Mouse (Mus musculus): ENCODE results near the gene Dysf. TPM values are rescaled to one million over a fixed set of nuclear protein-coding genes. Genes with fewer than 3 reads are reported as not detected.

The Dysf gene
- total and polyA plus RNA-seq, 3 experiments = 0.05 to 0.39 (median 0.38) TPM

DNA sequence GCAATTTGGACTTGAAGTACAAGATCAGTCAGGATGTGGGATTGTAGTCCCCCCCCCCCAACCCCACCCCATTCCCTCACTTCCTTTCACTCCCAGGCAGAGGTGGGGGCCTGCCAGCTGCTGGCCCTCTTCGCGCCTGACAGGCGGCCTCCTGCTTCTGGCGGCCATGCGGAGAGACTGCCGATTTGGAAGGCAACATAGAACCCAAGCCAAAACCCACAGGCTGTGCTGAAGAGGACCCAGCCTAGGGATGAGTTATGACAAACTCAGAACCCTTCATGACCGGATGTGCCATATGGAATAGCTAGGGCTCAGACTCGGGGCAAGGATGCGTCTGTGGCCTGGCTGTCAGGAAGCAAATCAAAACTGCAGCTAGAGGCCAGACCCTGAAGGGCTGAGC, 134.1 kb downstream of the Dysf start:
- DNase-seq (ENCODE audit: extremely low read depth) = no peak
- Histone ChIP-seq H3K27me3 (replicated peaks) (peaks cover 95% of the 10 kb centered on the region), H3K4me3 (replicated peaks in 1 of 3; ENCODE audit: low read depth in 2 of 3, low read length in 2 of 3, poor library complexity in 1 of 3) (no peak overlapping the region), H3K4me2 (ENCODE audit: insufficient read depth, low read depth, poor library complexity, severe bottlenecking) (no peak overlapping the region), H3K36me3 (replicated peaks in 1 of 2; ENCODE audit: control insufficient read depth in 1 of 2, insufficient read depth in 1 of 2, low read length in 1 of 2) (no peaks in the 10 kb centered on the region), H3K9ac (ENCODE audit: insufficient read depth, low read depth) (no peak overlapping the region), H3K9me3 (replicated peaks; ENCODE audit: low read length) (no peaks in the 10 kb centered on the region), H3K4me1 (ENCODE audit: control insufficient read depth in 1 of 2, insufficient read depth in 2 of 2) (no peaks in the 10 kb centered on the region), H3K79me2 (replicated peaks; ENCODE audit: control insufficient read depth, extremely low read depth, insufficient read depth, poor library complexity, severe bottlenecking) (no peaks in the 10 kb centered on the region), H3K27ac (ENCODE audit: insufficient read depth, low read depth) (no peak overlapping the region)
- dilution Hi-C loops (cut with MboI; ENCODE audit: extremely low pct_ligation_motif_present, extremely low pct_unique_long_range_greater_than_20kb, low sequenced_read_pairs) = no loop called here
- TF ChIP-seq KAT2A (IDR thresholded peaks at IDR 0.05; ENCODE audit: insufficient replicate concordance, low read length) = no peak
- TF ChIP-seq MAZ (IDR thresholded peaks at IDR 0.05; ENCODE audit: low read depth, low read length) = no peak
- TF ChIP-seq USF1 (IDR thresholded peaks at IDR 0.05; ENCODE audit: low read depth, low read length) = no peak
- TF ChIP-seq ZC3H11A (IDR thresholded peaks at IDR 0.05; ENCODE audit: low read depth, low read length) = no peak
- TF ChIP-seq RAD21 (IDR thresholded peaks at IDR 0.05; ENCODE audit: low read depth, low read length) = no peak
- TF ChIP-seq RCOR1 (conservative IDR thresholded peaks at IDR 0.05; ENCODE audit: low read depth, low read length) = no peak
- no peak for TF ChIP-seq NELFE (IDR thresholded peaks at IDR 0.05; ENCODE audit: low read depth, low read length)
- TF ChIP-seq NRF1 (IDR thresholded peaks at IDR 0.05; ENCODE audit: low read depth, low read length) = no peak
- no peak for TF ChIP-seq TBP (conservative IDR thresholded peaks at IDR 0.05; ENCODE audit: low read depth, low read length)
- TF ChIP-seq MAFK (IDR thresholded peaks at IDR 0.05; ENCODE audit: insufficient replicate concordance, low read length) = no peak
- TF ChIP-seq JUN (IDR thresholded peaks at IDR 0.05; ENCODE audit: insufficient read depth, low read depth, low read length) = no peak
- no peak for TF ChIP-seq SMC3 (IDR thresholded peaks at IDR 0.05; ENCODE audit: low read depth, low read length)
- no peak for TF ChIP-seq IRF4 (IDR thresholded peaks at IDR 0.05; ENCODE audit: low read depth, low read length)
- TF ChIP-seq UBTF (IDR thresholded peaks at IDR 0.05; ENCODE audit: low read depth, low read length) = no peak
- TF ChIP-seq TCF12 (IDR thresholded peaks at IDR 0.05; ENCODE audit: low read depth, low read length) = no peak
- no peak for TF ChIP-seq ZKSCAN1 (IDR thresholded peaks at IDR 0.05; ENCODE audit: borderline replicate concordance, low read depth, low read length)
- no peak for TF ChIP-seq GABPA (IDR thresholded peaks at IDR 0.05; ENCODE audit: insufficient replicate concordance, low read depth, low read length)
- in situ Hi-C loops (cut with MboI; ENCODE audit: low pct_ligation_motif_present, low pct_unique_long_range_greater_than_20kb, low sequenced_read_pairs) = no loop called here

DNA sequence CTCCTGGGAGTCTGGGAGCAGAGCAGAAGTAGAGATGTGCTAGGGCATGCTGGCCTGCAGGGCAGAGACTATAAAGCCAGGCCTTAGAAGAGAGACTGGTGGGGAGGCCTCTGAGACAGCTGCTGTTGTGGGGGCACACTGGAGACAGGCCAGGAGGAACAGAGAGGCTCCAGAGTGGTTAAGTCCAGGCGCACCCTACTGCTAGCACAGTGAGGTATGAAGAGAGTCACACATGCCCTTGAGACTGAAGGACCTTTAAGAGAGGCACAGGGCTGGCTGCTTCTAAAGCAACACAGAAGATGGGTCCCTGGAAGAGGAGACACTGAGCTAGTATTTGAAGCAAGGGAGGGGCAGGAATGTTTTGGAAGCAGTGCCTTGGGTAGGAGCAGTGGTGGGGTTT, 134.9 kb downstream of the Dysf start:
- Histone ChIP-seq H3K79me2 (replicated peaks; ENCODE audit: control insufficient read depth, extremely low read depth, insufficient read depth, poor library complexity, severe bottlenecking) (no peaks in the 10 kb centered on the region), H3K27me3 (replicated peaks) (peaks cover 94% of the 10 kb centered on the region), H3K4me1 (ENCODE audit: control insufficient read depth in 1 of 2, insufficient read depth in 2 of 2) (no peaks in the 10 kb centered on the region), H3K9ac (ENCODE audit: insufficient read depth, low read depth) (no peak overlapping the region), H3K27ac (ENCODE audit: insufficient read depth, low read depth) (no peak overlapping the region), H3K36me3 (replicated peaks in 1 of 2; ENCODE audit: control insufficient read depth in 1 of 2, insufficient read depth in 1 of 2, low read length in 1 of 2) (no peaks in the 10 kb centered on the region), H3K9me3 (replicated peaks; ENCODE audit: low read length) (no peaks in the 10 kb centered on the region), H3K4me2 (ENCODE audit: insufficient read depth, low read depth, poor library complexity, severe bottlenecking) (no peak overlapping the region), H3K4me3 (replicated peaks in 1 of 3; ENCODE audit: low read depth in 2 of 3, low read length in 2 of 3, poor library complexity in 1 of 3) (no peak overlapping the region)
- DNase-seq (ENCODE audit: extremely low read depth) = no peak
- dilution Hi-C loops (cut with MboI; ENCODE audit: extremely low pct_ligation_motif_present, extremely low pct_unique_long_range_greater_than_20kb, low sequenced_read_pairs) = no loop called here
- in situ Hi-C loops (cut with MboI; ENCODE audit: low pct_ligation_motif_present, low pct_unique_long_range_greater_than_20kb, low sequenced_read_pairs) = no loop called here
- TF ChIP-seq EP300 (IDR thresholded peaks at IDR 0.05; ENCODE audit: low read length) (no peak), E2F4 (IDR thresholded peaks at IDR 0.05; ENCODE audit: insufficient replicate concordance, low read depth, low read length) (no peak), MAZ (IDR thresholded peaks at IDR 0.05; ENCODE audit: low read depth, low read length) (no peak), ETS1 (conservative IDR thresholded peaks at IDR 0.05; ENCODE audit: low read depth, low read length) (no peak), USF1 (IDR thresholded peaks at IDR 0.05; ENCODE audit: low read depth, low read length) (no peak), TBP (conservative IDR thresholded peaks at IDR 0.05; ENCODE audit: low read depth, low read length) (no peak)
